Mouse (Mus musculus): Measurements from ENCODE around the gene Rps18. TPM values are rescaled to one million over a fixed set of nuclear protein-coding genes. Genes with fewer than 3 reads are reported as not detected.

Gene Rps18
- total and polyA plus RNA-seq, 3 experiments: 286 to 1,183 TPM; not detected in 1

DNA sequence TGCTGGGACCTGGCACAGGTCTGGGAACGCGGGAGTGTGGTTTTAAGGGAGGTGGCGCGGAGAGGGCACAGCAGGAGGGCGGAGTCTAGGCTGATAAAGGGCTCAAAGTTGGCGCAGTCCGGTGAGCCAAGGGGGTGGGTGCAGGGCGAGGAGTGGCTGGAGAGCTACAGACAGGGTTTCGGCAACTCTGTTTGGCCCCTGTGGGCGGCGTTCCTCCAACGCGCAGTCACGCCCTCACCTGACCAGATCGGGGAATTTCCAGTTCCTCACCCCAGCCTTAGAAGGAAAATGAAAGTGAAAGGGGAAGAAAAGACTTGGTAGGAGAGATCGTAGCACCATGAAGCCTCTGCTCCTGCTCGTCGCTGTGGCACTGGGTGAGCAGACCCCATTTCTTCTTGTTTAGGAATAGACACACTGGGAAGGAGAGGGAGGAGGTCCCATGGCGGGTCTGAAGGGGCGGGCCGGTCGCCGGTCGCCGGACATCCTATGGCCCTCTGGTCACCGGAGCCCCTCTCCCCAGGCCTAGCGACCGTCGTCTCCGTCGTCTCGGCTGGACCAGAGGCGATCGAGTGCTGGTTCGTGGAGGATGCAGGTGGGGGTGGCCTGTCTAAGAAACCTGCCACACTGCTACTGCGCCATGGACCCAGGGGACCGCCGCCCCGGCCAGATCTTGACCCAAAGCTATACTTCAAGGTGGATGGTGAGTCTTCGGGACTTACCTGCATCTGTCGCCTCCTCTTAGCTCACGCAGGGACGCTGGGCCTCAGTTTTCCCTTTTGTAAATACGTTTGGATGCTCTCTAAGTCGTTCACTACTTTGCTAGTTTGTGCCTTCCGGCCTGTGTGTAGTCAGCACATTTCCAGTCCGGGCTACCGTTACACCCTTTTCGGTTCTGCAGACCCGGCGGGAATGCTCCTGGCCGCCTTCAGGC, 36.2 kb downstream of the Rps18 start (continued):
- TF ChIP-seq TCF12 (IDR thresholded peaks at IDR 0.05; ENCODE audit: low read depth, low read length) (peak; percentile 54), KAT2A (conservative IDR thresholded peaks at IDR 0.05; ENCODE audit: low read depth, low read length) (no peak), E2F4 (IDR thresholded peaks at IDR 0.05; ENCODE audit: borderline replicate concordance, low read depth, low read length) (no peak), CHD1 (IDR thresholded peaks at IDR 0.05; ENCODE audit: low read depth, low read length) (no peak), ETS1 (IDR thresholded peaks at IDR 0.05; ENCODE audit: low read depth, low read length) (peak; percentile 95), GATA1 (IDR thresholded peaks at IDR 0.05; ENCODE audit: low read depth, low read length) (no peak), ZKSCAN1 (IDR thresholded peaks at IDR 0.05; ENCODE audit: low read depth, low read length) (no peak), CHD2 (IDR thresholded peaks at IDR 0.05; ENCODE audit: low read length) (0 out of 2 replicates have a peak, but pooled peaks have one; percentile 8), MEF2A (IDR thresholded peaks at IDR 0.05; ENCODE audit: extremely low read depth, insufficient replicate concordance, low read depth, low read length, poor library complexity, severe bottlenecking) (no peak), TAL1 (IDR thresholded peaks at IDR 0.05; ENCODE audit: low read length) (no peak)

DNA sequence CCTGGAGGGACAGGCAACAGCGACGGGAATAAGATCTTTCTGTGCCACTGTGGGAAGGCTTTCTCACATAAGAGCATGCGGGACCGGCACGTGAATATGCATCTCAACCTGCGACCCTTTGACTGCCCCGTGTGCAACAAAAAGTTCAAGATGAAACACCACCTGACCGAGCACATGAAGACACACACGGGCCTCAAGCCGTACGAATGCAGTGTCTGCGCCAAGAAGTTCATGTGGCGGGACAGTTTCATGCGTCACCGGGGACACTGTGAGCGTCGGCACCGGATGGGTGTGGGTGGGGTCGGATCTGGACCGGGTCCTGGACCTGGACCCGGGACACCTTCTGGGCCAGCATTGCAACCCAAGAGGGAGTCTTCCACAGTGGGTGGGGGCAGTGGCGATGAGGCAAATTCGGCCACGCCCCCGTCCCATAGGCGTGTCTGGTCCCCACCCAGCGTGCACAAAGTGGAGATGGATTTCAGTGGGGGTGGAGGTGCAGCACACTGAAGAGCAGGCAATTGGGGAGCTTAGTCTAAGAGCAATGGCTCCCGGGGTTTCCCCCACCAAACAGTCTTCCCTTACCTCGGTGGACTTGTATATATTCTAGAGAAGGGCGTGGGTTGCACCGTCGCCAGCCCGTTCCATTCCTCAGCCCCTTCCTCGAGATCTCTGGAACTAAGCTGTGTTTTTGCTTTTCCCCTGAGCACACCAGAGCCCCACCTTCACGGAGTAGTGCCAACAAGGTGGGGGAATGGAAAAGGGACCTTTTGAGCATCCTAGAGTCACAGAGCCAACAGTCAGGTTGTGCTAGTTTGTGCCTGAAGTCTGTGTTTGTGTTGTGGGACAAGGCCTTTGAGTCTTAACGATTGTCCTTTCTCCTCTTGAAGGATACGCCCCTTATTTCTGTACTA, 37.3 kb downstream of the Rps18 start:
- DNase-seq (ENCODE audit: low read depth, low spot score): peak; percentile 51
- peak overlapping the region; percentile 73 for H3K9ac ChIP-seq (ENCODE audit: control insufficient read depth, low read depth, low read length, poor library complexity, severe bottlenecking)
- H3K4me3 ChIP-seq (ENCODE audit: control insufficient read depth in 1 of 2, insufficient read depth in 1 of 2, low read depth in 2 of 2, low read length in 2 of 2): peak overlapping the region; percentile 77 to 81
- peaks cover 0 to 12% of the 10 kb centered on the region in 2 experiments; a peak in 3 of 4 replicates for H3K36me3 ChIP-seq (ENCODE audit: control insufficient read depth in 1 of 2, insufficient read depth in 2 of 2, low read length in 2 of 2)
- H3K4me1 ChIP-seq (ENCODE audit: control insufficient read depth in 1 of 2, insufficient read depth in 2 of 2, low read length in 2 of 2): peaks cover 4 to 22% of the 10 kb centered on the region in 2 experiments; a peak in 3 of 4 replicates
- TF ChIP-seq USF2 (IDR thresholded peaks at IDR 0.05; ENCODE audit: borderline replicate concordance in 1 of 2, insufficient read depth in 1 of 2, low read depth in 1 of 2, low read length in 2 of 2) (no peak), TBP (IDR thresholded peaks at IDR 0.05; ENCODE audit: low read depth, low read length) (peak; percentile 4; the same call in 1 of the 2 replicates)
- peaks cover 10% of the 10 kb centered on the region for H3K79me2 ChIP-seq (ENCODE audit: control insufficient read depth, insufficient read depth, low read length, poor library complexity)
- no peaks in the 10 kb centered on the region for H3K27me3 ChIP-seq (ENCODE audit: control insufficient read depth in 1 of 2, insufficient read depth in 2 of 2, low read length in 2 of 2)
- H3K9me3 ChIP-seq (replicated peaks; ENCODE audit: insufficient read depth, low read length): no peaks in the 10 kb centered on the region
- H3K27ac ChIP-seq (ENCODE audit: control insufficient read depth, low read depth, low read length): peak overlapping the region; percentile 66

Data from MEL (cell line).